ENCODE assay signal across 24 mouse cellular contexts in the genomic region with DNA sequence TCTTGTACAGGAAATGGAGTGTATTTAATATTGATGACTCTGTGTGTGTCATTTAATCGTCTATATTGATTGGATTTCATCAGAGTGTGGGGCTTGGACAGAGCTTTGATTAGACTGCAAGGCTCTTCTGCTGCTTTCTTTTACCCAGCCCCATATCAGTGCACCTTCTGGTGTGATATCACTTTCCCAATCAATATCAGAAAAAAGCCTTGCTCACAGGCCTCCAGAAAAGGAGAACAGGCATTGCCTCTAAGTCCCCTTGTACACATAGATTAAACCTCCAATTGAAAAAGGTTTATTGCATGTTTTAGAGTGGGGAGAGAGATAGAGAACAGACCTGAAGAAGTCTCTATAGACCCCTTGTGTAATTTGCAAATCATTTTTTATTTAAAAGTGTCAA.
A peak's percentile ranks its signal among the peaks of the same experiment; 100 is the strongest.
DNase-seq lines count a peak whose midpoint lies in the region; ATAC-seq and TF ChIP-seq lines count a peak whose summit lies in the region.
"Had no signal": no experiment of that assay in that cellular context is flagged by ENCODE, and none has a peak within 500 bp of the region (broad histone marks: within the 10 kb centered on the region; RNA-seq: fewer than 3 reads in every experiment).

No protein-coding gene starts in this region.

- no peak for DNase-seq in midbrain, embryonic 10.5 days (ENCODE audit: low spot score)
- DNase-seq in retina, embryonic 14.5 days (ENCODE audit: low spot score): peak; percentile 6
- DNase-seq in retina, postnatal 1 day: no peak
- DNase-seq in MEL (ENCODE audit: low read depth, low spot score): peak; percentile 20
- DNase-seq in brain, embryonic 14.5 days (ENCODE audit: low read depth): peak; percentile 7
- no peak for DNase-seq in spleen, postnatal 14 days (ENCODE audit: low spot score in 2 of 2)
- DNase-seq: adrenal gland, adult 2 months; adrenal gland, adult 8-10 months; adrenal gland, postnatal 10 days; adrenal gland, postnatal 14 days; adrenal gland, postnatal 25 days; adrenal gland, postnatal 36 days; B cell, adult 2 months; cerebellum, adult 11 months; cerebellum, adult 11-12 months; cerebellum, adult 18-20 months; cerebellum, adult 2 months; cerebellum, adult 8-10 months had no signal

- H3K27ac ChIP-seq in midbrain, embryonic 12.5 days (replicated peaks): no peak overlapping the region
- H3K27ac ChIP-seq in midbrain, embryonic 10.5 days (replicated peaks): no peak overlapping the region
- H3K27ac ChIP-seq in MEL (ENCODE audit: control insufficient read depth, low read depth, low read length): no peak overlapping the region

- TF ChIP-seq RAD21 in MEL (IDR thresholded peaks at IDR 0.05; ENCODE audit: low read depth, low read length): no peak

- TF ChIP-seq CTCF in MEL (IDR thresholded peaks at IDR 0.05 in 2 of 3, conservative IDR thresholded peaks at IDR 0.05 in 1 of 3; ENCODE audit: control insufficient read depth in 1 of 3, insufficient read depth in 1 of 3, low read depth in 2 of 3, low read length in 3 of 3, poor library complexity in 1 of 3, severe bottlenecking in 1 of 3): no peak
- TF ChIP-seq CTCF in brain, embryonic 14.5 days (IDR thresholded peaks at IDR 0.05; ENCODE audit: borderline replicate concordance, extremely low read depth, insufficient read depth, insufficient read length): no peak

- no peaks in the 10 kb centered on the region for H3K9me3 ChIP-seq in midbrain, embryonic 12.5 days
- no peaks in the 10 kb centered on the region for H3K9me3 ChIP-seq in midbrain, embryonic 10.5 days (replicated peaks)
- no peaks in the 10 kb centered on the region for H3K9me3 ChIP-seq in MEL (replicated peaks; ENCODE audit: insufficient read depth, low read length)
- H3K9me3 ChIP-seq: G1E had no signal

- H3K27me3 ChIP-seq in midbrain, embryonic 12.5 days: no peaks in the 10 kb centered on the region
- no peaks in the 10 kb centered on the region for H3K27me3 ChIP-seq in midbrain, embryonic 10.5 days (ENCODE audit: low read depth, poor library complexity, severe bottlenecking)
- no peaks in the 10 kb centered on the region for H3K27me3 ChIP-seq in MEL (ENCODE audit: control insufficient read depth in 1 of 2, insufficient read depth in 2 of 2, low read length in 2 of 2)
- H3K27me3 ChIP-seq: CH12.LX, Patski had no signal

- no peaks in the 10 kb centered on the region for H3K4me1 ChIP-seq in midbrain, embryonic 12.5 days
- no peaks in the 10 kb centered on the region for H3K4me1 ChIP-seq in midbrain, embryonic 10.5 days
- H3K4me1 ChIP-seq in MEL (ENCODE audit: control insufficient read depth in 1 of 2, insufficient read depth in 2 of 2, low read length in 2 of 2): peaks cover 0 to 4% of the 10 kb centered on the region in 2 experiments; a peak in 1 of 4 replicates

- no peaks in the 10 kb centered on the region for H3K79me2 ChIP-seq in MEL (ENCODE audit: control insufficient read depth, insufficient read depth, low read length, poor library complexity)

- H3K4me3 ChIP-seq in midbrain, embryonic 12.5 days: no peak overlapping the region
- H3K4me3 ChIP-seq in midbrain, embryonic 10.5 days: no peak overlapping the region
- no peak overlapping the region for H3K4me3 ChIP-seq in MEL (ENCODE audit: control insufficient read depth in 1 of 2, insufficient read depth in 1 of 2, low read depth in 2 of 2, low read length in 2 of 2)

- no peak overlapping the region for H3K9ac ChIP-seq in midbrain, embryonic 12.5 days (replicated peaks)
- no peak overlapping the region for H3K9ac ChIP-seq in MEL (ENCODE audit: control insufficient read depth, low read depth, low read length, poor library complexity, severe bottlenecking)

- 0 out of 2 replicates have a peak, but pooled peaks have one; percentile 27 for ATAC-seq in midbrain, embryonic 12.5 days (ENCODE audit: low FRiP score, low read depth)
- no peak for ATAC-seq in CD4-positive, CD25-positive, alpha-beta regulatory T cell, adult 4 months
- ATAC-seq: activated CD4-positive, CD25-positive, alpha-beta regulatory T cell, adult 4 months; Patski had no signal

- no peak overlapping the region for H3K4me2 ChIP-seq in midbrain, embryonic 12.5 days (replicated peaks)

- WGBS in midbrain, embryonic 12.5 days: 79% methylated on average over 1 of the region's 1 CpGs
- 94% methylated on average over 1 of the region's 1 CpGs for WGBS in midbrain, embryonic 10.5 days

- TF ChIP-seq POLR2A in MEL (IDR thresholded peaks at IDR 0.05; ENCODE audit: control insufficient read depth in 1 of 2, insufficient read depth in 1 of 2, low read depth in 1 of 2, low read length in 2 of 2, poor library complexity in 1 of 2): no peak
- no peak for TF ChIP-seq POLR2A in brain, embryonic 14.5 days (IDR thresholded peaks at IDR 0.05; ENCODE audit: borderline replicate concordance, extremely low read depth, insufficient read depth, insufficient read length, poor library complexity, severe bottlenecking)

- H3K36me3 ChIP-seq in midbrain, embryonic 12.5 days: no peaks in the 10 kb centered on the region
- H3K36me3 ChIP-seq in midbrain, embryonic 10.5 days: no peaks in the 10 kb centered on the region
- peaks cover 0 to 6% of the 10 kb centered on the region in 2 experiments; a peak in 2 of 4 replicates for H3K36me3 ChIP-seq in MEL (ENCODE audit: control insufficient read depth in 1 of 2, insufficient read depth in 2 of 2, low read length in 2 of 2)
- H3K36me3 ChIP-seq: G1E had no signal

- peak; percentile 65 to 66 for TF ChIP-seq EP300 in MEL (IDR thresholded peaks at IDR 0.05; ENCODE audit: low read depth in 1 of 2, low read length in 2 of 2)

TF ChIP-seq in MEL, 35 proteins besides CTCF, POLR2A, EP300 and RAD21:
- no peak for TF ChIP-seq POLR2AphosphoS5 (IDR thresholded peaks at IDR 0.05; ENCODE audit: borderline replicate concordance, low read depth, low read length)
- TF ChIP-seq JUND (IDR thresholded peaks at IDR 0.05; ENCODE audit: low read depth, low read length): no peak
- TF ChIP-seq MXI1 (IDR thresholded peaks at IDR 0.05; ENCODE audit: low read depth, low read length): no peak
- TF ChIP-seq TCF12 (IDR thresholded peaks at IDR 0.05; ENCODE audit: low read depth, low read length): peak; percentile 48; the same call in 1 of the 2 replicates
- TF ChIP-seq ZMIZ1 (IDR thresholded peaks at IDR 0.05; ENCODE audit: low read depth, low read length): no peak
- 0 out of 2 replicates have a peak, but pooled peaks have one; percentile 34 for TF ChIP-seq RCOR1 (IDR thresholded peaks at IDR 0.05; ENCODE audit: low read depth, low read length)
- TF ChIP-seq UBTF (IDR thresholded peaks at IDR 0.05; ENCODE audit: borderline replicate concordance, insufficient read depth, low read depth, low read length): no peak
- peak; percentile 58 for TF ChIP-seq GATA1 (IDR thresholded peaks at IDR 0.05; ENCODE audit: low read depth, low read length)
- no peak for TF ChIP-seq CHD2 (IDR thresholded peaks at IDR 0.05; ENCODE audit: low read length)
- no peak for TF ChIP-seq MAX (IDR thresholded peaks at IDR 0.05; ENCODE audit: low read length)
- no peak for TF ChIP-seq MAZ (IDR thresholded peaks at IDR 0.05; ENCODE audit: low read depth, low read length)
- no peak for TF ChIP-seq MYB (IDR thresholded peaks at IDR 0.05; ENCODE audit: low read depth, low read length)
- no peak for TF ChIP-seq ELF1 (IDR thresholded peaks at IDR 0.05; ENCODE audit: low read depth, low read length)
- TF ChIP-seq ETS1 (IDR thresholded peaks at IDR 0.05; ENCODE audit: low read depth, low read length): no peak
- TF ChIP-seq E2F4 (IDR thresholded peaks at IDR 0.05; ENCODE audit: borderline replicate concordance, low read depth, low read length): no peak
- TF ChIP-seq ZKSCAN1 (IDR thresholded peaks at IDR 0.05; ENCODE audit: low read depth, low read length): no peak
TF ChIP-seq in MEL: peak in this region for 3.

Comparison
In these comparisons a context has a peak if more than half of its experiments do, and no peak if none do; other contexts are left out.
1. DNase-seq: peak in retina, embryonic 14.5 days (single experiment), MEL (single experiment) and brain, embryonic 14.5 days (single experiment); none in midbrain, embryonic 10.5 days (single experiment), retina, postnatal 1 day (single experiment) and spleen, postnatal 14 days (0 of 2).